Mouse (Mus musculus): Measurements from ENCODE around the gene Kdm5a. TPM values are rescaled to one million over a fixed set of nuclear protein-coding genes. Genes with fewer than 3 reads are reported as not detected.
A peak's percentile ranks its signal among the peaks of the same experiment; 100 is the strongest.

Gene Kdm5a
- polyA plus RNA-seq, 1 experiment from 2014 or later, result 51.6 TPM

DNA sequence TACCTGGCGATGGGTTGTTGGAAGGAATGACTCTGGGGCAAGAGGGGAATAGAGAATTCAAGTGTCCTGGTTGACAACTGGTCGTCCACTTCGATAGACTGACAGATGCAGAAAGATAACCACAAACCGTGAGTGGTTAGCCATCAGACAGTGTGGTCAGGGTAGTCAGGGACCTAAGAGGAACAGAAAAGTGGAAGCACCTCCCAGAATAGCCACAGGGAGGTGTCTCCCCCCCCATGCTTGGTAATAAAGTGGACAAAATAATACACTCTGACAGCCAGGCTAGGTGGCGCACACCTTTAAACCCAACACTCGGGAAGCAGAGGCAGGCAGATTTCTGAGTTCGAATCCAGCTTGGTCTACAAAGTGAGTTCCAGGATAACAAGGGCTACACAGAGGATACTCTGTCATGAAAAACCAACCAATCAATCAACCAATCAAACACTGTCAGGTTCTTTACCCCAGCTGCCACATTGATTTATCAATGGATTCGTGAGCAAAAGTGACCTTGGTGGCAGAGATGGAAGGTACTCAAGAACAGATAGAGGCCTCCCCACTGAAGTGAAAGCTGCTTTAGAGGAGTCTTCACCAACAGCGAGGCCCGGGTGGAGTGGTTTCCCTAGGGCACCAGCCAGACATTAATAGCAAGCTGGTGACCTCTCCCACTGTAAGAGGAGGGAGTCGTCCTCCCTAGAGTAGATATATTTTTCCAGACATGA lies 88.6 kb downstream of the Kdm5a start:
- Histone ChIP-seq H3K27ac (no peak overlapping the region), H3K4me3 (no peak overlapping the region), H3K9me3 (no peaks in the 10 kb centered on the region), H3K27me3 (ENCODE audit: poor library complexity, severe bottlenecking) (no peaks in the 10 kb centered on the region), H3K36me3 (replicated peaks) (no peaks in the 10 kb centered on the region), H3K4me1 (no peaks in the 10 kb centered on the region)
- 89% methylated on average over 11 of the region's 11 CpGs for WGBS
- no peak for DNase-seq (ENCODE audit: extremely low spot score, low spot score)

DNA sequence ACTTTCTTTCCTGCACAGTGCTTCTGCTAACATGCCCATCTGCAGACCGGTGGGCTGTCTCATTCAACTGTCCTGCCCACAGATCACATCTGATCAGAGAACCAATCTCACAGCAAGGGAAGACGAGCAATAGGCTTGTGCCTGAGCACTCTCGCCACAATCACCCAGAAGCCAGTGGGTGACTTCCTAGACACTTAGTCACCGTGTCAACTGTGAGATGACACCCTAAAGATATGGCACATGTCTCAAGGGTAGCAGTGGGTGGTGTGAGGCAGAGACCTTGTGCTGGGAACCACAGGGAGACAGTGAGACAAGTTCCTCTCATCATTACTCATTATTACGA lies 89.2 kb downstream of the Kdm5a start:
- Histone ChIP-seq H3K27ac (no peak overlapping the region), H3K4me3 (no peak overlapping the region), H3K27me3 (ENCODE audit: poor library complexity, severe bottlenecking) (no peaks in the 10 kb centered on the region), H3K4me1 (no peaks in the 10 kb centered on the region), H3K36me3 (replicated peaks) (no peaks in the 10 kb centered on the region), H3K9me3 (no peaks in the 10 kb centered on the region)
- DNase-seq (ENCODE audit: extremely low spot score, low spot score), result no peak
- 86% methylated on average over 5 of the region's 5 CpGs for WGBS

DNA sequence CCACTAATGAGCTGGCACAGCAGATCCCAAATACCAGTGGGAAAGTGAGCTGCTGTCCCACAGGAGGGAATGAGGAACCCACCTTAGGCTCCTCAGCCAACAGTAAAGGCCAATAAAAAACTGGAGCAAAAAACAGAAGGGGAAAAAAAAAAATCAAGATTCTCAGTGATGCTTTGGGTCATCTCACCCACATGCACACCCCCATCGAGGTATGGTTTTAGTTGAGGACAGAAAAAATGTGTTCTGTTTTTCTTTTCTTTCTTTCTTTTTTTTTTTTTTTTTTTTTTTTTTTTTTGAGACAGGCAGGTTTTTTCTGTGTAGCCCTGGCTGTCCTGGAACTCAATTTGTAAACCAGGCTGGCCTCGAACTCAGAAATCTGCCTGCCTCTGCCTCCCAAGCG lies 89.6 kb downstream of the Kdm5a start:
- H3K4me1 ChIP-seq, result no peaks in the 10 kb centered on the region
- WGBS, result 87% methylated on average over 3 of the region's 3 CpGs
- no peak for DNase-seq (ENCODE audit: extremely low spot score, low spot score)
- H3K27ac ChIP-seq, result no peak overlapping the region
- no peaks in the 10 kb centered on the region for H3K36me3 ChIP-seq (replicated peaks)
- no peak overlapping the region for H3K4me3 ChIP-seq
- H3K27me3 ChIP-seq (ENCODE audit: poor library complexity, severe bottlenecking), result no peaks in the 10 kb centered on the region
- H3K9me3 ChIP-seq, result no peaks in the 10 kb centered on the region

DNA sequence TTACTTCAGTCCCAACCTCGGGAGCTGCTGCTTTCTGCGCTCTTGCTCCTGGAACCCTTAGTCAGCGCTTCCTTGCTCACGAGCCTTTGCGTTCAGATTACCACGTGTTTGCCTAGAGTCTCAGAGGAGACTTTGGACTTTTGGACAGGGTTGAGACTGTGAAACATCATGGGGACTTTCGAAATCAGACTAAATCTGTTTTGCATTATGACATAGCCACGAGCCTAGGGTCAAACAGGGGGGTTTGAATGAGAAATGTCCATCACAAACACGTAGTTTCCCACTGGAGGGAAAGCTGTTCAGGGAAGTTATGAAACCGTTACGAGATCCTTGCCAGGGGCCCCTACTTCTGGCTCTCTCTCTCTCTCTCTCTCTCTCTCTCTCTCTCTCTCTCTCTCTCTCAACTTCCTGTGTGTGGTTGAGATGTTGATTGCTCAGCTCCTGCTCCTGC lies 90.7 kb downstream of the Kdm5a start:
- Histone ChIP-seq H3K4me1 (no peaks in the 10 kb centered on the region), H3K27ac (no peak overlapping the region), H3K36me3 (replicated peaks) (no peaks in the 10 kb centered on the region), H3K27me3 (ENCODE audit: poor library complexity, severe bottlenecking) (no peaks in the 10 kb centered on the region), H3K9me3 (no peaks in the 10 kb centered on the region), H3K4me3 (no peak overlapping the region)
- 73% methylated on average over 11 of the region's 11 CpGs for WGBS
- DNase-seq (ENCODE audit: extremely low spot score, low spot score), result no peak

DNA sequence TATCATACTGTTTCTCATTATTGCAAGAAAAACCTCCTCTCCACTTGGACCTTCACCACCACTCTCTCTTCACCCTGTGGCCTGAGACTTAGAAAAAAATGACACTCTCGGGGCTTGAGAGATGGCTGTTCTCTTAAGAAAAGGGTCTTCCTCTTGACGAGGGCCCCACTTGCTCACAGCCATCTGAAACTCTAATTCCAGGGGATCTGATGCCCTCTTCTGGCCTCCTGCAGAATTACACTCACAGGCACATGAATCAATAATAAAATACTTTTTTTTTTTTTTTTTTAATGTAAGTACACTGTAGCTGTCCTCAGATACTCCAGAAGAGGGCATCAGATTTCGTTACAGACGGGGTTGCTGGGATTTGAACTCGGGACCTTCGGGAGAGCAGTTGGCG lies 93.2 kb downstream of the Kdm5a start:
- H3K27ac ChIP-seq, result no peak overlapping the region
- H3K9me3 ChIP-seq, result no peaks in the 10 kb centered on the region
- 70% methylated on average over 7 of the region's 7 CpGs for WGBS

DNA sequence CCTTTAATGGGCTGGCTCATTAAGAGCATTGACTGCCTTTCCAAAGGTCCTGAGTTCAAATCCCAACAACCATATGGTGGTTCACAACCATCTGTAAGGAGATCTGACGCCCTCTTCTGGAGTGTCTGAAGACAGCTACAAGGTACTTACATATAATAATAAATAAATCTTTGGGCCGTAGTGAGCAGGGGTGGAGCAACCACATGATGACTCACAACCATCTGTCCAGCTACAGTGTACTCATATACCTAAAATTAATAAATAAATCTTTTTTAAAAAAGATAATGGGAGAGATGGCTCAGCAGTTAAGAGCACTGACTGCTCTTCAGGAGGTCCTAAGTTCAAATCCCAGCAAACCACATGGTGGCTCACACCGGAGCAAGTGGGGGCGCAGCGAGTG lies 93.8 kb downstream of the Kdm5a start:
- no peaks in the 10 kb centered on the region for H3K9me3 ChIP-seq
- WGBS, result 90% methylated on average over 5 of the region's 5 CpGs
- no peak for DNase-seq (ENCODE audit: extremely low spot score, low spot score)
- no peaks in the 10 kb centered on the region; the same call in 1 of the 2 replicates for H3K4me1 ChIP-seq
- H3K4me3 ChIP-seq, result no peak overlapping the region
- H3K27ac ChIP-seq, result no peak overlapping the region
- H3K36me3 ChIP-seq (replicated peaks), result no peaks in the 10 kb centered on the region
- peaks cover 18% of the 10 kb centered on the region for H3K27me3 ChIP-seq (ENCODE audit: poor library complexity, severe bottlenecking)

More for the DNA sequence above, 93.2 kb downstream of the Kdm5a start:
- Histone ChIP-seq H3K36me3 (replicated peaks) (no peaks in the 10 kb centered on the region), H3K4me3 (no peak overlapping the region), H3K4me1 (no peaks in the 10 kb centered on the region), H3K27me3 (ENCODE audit: poor library complexity, severe bottlenecking) (peaks cover 12% of the 10 kb centered on the region)
- no peak for DNase-seq (ENCODE audit: extremely low spot score, low spot score)

DNA sequence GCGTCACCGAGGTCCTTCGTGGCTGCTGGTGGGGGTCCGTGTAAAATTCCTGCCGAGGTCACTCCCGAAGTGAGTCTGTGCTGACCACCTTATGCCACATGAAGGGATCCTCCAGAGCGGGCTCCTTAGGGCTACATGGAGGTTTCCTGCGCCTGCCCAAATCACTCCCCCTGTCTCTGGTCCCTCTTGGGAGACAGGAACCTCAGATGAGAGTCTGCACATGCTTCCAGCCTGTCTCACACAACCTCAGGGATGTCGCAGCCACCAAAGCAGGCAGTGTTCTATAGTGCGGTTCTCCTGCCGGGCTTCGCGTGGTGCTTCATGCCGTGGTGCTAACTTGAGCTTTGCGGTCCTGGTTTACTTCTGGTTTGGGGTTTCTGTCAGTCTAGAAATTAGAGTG lies 97.3 kb downstream of the Kdm5a start:
- no peak for DNase-seq (ENCODE audit: extremely low spot score, low spot score)
- H3K4me1 ChIP-seq, result peaks cover 19% of the 10 kb centered on the region
- H3K27me3 ChIP-seq (ENCODE audit: poor library complexity, severe bottlenecking), result peaks cover 48% of the 10 kb centered on the region
- H3K9me3 ChIP-seq, result no peaks in the 10 kb centered on the region
- no peak overlapping the region for H3K4me3 ChIP-seq
- no peaks in the 10 kb centered on the region for H3K36me3 ChIP-seq (replicated peaks)
- 69% methylated on average over 15 of the region's 15 CpGs for WGBS
- H3K27ac ChIP-seq, result no peak overlapping the region

DNA sequence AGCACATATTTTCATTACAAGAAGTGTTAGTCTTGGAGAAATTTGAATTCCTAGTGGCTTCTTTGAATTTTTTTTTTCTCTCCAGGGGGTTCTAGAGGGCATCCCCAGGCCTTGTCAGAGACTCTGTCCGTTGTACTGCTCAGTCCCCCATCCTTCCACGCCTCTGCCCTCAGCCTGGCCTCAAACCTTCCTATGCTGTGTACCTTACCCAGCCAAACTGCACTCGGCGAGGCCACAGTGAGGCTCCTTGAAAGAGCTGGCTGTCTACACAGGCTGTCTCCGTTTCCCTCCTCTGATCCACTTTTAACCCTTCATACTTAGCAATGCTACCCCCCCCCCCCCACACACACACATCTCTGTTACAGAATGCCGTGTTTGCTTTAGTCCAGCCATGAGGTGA lies 98.3 kb downstream of the Kdm5a start:
- peaks cover 19% of the 10 kb centered on the region for H3K4me1 ChIP-seq
- H3K9me3 ChIP-seq, result no peaks in the 10 kb centered on the region
- no peak overlapping the region for H3K27ac ChIP-seq
- peaks cover 54% of the 10 kb centered on the region for H3K27me3 ChIP-seq (ENCODE audit: poor library complexity, severe bottlenecking)
- WGBS, result 53% methylated on average over 6 of the region's 6 CpGs
- DNase-seq (ENCODE audit: extremely low spot score, low spot score), result no peak
- no peak overlapping the region for H3K4me3 ChIP-seq
- no peaks in the 10 kb centered on the region for H3K36me3 ChIP-seq (replicated peaks)

DNA sequence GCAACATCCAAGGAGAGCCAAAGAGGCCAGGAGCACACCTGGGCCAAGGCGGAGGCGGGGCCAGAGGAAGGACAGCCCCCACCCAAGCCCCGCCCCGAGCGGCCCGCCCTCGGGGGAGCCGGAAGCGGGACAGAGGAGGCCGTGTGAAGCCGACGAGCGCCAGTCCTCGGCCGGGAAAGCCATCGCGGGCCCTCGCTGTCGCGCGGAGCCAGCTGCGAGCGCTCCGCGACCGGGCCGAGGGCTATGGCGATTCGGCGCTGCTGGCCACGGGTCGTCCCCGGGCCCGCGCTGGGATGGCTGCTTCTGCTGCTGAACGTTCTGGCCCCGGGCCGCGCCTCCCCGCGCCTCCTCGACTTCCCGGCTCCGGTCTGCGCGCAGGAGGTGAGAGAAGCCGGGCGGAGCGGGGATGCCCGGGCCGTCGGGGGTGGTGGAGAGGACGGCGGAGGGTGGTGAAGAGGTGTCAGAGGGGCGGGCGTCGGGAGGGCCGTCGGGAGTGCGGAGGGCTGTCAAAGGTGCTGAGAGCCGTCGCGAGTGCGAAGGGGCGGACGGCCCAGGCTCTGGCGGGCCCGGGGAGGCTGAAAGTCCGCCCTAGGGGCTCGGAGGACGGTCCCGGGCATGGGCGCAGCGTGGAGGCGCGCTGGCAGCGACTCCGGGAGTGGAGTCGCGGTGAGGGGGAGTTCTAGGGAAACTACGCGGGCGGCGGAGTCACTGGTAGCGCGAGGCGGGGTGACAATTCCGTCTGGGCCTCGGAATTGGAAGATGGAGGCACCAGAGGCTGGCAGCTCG lies 99.4 kb downstream of the Kdm5a start, which contains the start of gene Il17ra:
Gene Il17ra, plus strand, starts transcription at position 162 of the 786 bp plus-strand sequence.
- WGBS, result under 1% methylated on average over 90 of the region's 90 CpGs
- peak within 1 kb of the TSS; percentile 70 for H3K4me3 ChIP-seq
- no peaks in the 10 kb centered on the region for H3K9me3 ChIP-seq
- no peaks in the 10 kb centered on the region for H3K36me3 ChIP-seq (replicated peaks)
- peak within 1 kb of the TSS; percentile 78 for H3K27ac ChIP-seq
- H3K4me1 ChIP-seq, result peaks cover 19% of the 10 kb centered on the region
- peak; percentile 69 for DNase-seq (ENCODE audit: extremely low spot score, low spot score)
- peaks cover 54% of the 10 kb centered on the region for H3K27me3 ChIP-seq (ENCODE audit: poor library complexity, severe bottlenecking)

DNA sequence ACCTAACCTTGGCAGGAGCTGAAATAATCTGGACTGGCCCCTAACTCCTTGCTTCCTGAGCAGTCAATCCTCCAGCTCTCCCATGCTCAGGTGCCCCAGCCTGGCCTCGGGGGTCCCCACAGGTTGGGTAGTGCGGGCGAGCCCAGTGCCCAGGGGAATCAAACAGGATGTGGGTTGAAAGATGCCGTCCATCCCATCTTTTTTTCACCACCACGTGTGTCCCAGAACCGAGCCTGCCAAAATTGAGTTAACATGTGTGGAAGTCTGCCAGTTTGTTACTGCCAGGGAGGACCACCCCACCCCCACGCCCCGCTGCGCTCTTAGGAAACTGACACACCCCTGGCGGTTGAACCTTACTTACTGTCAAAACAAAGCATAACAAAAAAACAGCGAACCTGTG lies 100.0 kb downstream of the Kdm5a start:
- H3K27me3 ChIP-seq (ENCODE audit: poor library complexity, severe bottlenecking), result peaks cover 54% of the 10 kb centered on the region
- H3K4me3 ChIP-seq, result peak overlapping the region; percentile 70
- no peaks in the 10 kb centered on the region for H3K9me3 ChIP-seq
- 12% methylated on average over 11 of the region's 11 CpGs for WGBS
- no peak overlapping the region for H3K27ac ChIP-seq
- H3K36me3 ChIP-seq (replicated peaks), result no peaks in the 10 kb centered on the region
- DNase-seq (ENCODE audit: extremely low spot score, low spot score), result no peak
- peaks cover 19% of the 10 kb centered on the region for H3K4me1 ChIP-seq

DNA sequence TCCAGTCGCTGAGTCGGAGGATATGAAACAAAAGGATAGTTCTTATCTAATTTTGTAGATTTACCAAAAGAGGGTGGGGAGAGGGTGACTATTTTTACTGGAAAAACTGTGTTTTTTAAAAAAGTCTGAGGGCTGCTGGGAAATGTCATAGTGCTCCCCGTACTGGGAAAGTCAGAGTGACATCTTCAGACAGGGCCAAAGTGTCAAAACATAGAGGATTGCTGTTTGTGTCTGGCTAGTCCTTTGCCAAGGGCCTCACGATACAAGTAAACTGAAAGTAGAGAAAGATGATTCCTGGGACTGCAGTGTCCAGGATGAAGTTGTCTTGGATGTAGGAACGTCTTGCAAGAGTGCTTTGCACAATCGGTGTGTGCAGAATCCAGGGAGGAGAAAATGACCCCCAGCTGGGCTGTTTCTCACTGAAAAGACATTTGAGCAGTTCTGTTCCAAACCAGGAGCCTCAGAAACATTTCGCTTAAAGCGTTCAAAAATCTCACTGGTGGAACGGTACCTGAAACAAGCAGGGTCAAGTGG lies 100.5 kb downstream of the Kdm5a start:
- H3K27me3 ChIP-seq (ENCODE audit: poor library complexity, severe bottlenecking), result peaks cover 54% of the 10 kb centered on the region
- no peaks in the 10 kb centered on the region for H3K36me3 ChIP-seq (replicated peaks)
- 62% methylated on average over 9 of the region's 9 CpGs for WGBS
- peaks cover 19% of the 10 kb centered on the region for H3K4me1 ChIP-seq
- H3K9me3 ChIP-seq, result no peaks in the 10 kb centered on the region
- peak overlapping the region; percentile 70 for H3K4me3 ChIP-seq
- DNase-seq (ENCODE audit: extremely low spot score, low spot score), result no peak
- no peak overlapping the region for H3K27ac ChIP-seq

DNA sequence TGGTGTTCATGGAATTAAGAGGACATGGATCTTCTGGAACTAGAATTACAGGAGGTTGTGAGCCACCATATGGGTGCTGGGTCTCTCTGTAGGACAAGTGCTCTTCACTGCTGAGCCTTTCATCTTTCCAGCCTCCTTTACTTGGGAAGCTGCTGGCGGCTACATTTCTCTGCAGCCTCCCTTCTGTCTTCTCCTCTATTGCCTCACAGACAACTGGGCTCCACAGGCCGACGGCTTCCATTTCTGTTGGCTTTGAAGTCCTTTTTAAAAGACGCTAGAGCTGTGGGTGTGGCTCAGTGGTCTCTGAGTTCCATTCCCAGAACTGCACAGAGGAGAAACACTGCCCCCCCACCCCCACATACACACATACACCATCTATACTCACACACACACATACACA lies 101.5 kb downstream of the Kdm5a start:
- H3K4me1 ChIP-seq, result peaks cover 19% of the 10 kb centered on the region
- 58% methylated on average over 4 of the region's 4 CpGs for WGBS
- H3K4me3 ChIP-seq, result no peak overlapping the region
- no peaks in the 10 kb centered on the region for H3K9me3 ChIP-seq
- DNase-seq (ENCODE audit: extremely low spot score, low spot score), result no peak
- no peak overlapping the region for H3K27ac ChIP-seq
- peaks cover 54% of the 10 kb centered on the region for H3K27me3 ChIP-seq (ENCODE audit: poor library complexity, severe bottlenecking)
- H3K36me3 ChIP-seq (replicated peaks), result no peaks in the 10 kb centered on the region
